21 mouse cellular contexts compared by ENCODE assay signal in genomic region chr15:79416460-79417085, GRCm38 (mm10). TPM values are rescaled to one million over a fixed set of nuclear protein-coding genes. Genes with fewer than 3 reads are reported as not detected.
A peak's percentile ranks its signal among the peaks of the same experiment; 100 is the strongest.
DNase-seq lines count a peak whose midpoint lies in the region; TF ChIP-seq lines count a peak whose summit lies in the region.
"Had no signal": no experiment of that assay in that cellular context is flagged by ENCODE, and none has a peak within 500 bp of the region (broad histone marks: within the 10 kb centered on the region; RNA-seq: fewer than 3 reads in every experiment).

No protein-coding gene starts in this region.

- H3K4me1 ChIP-seq in E14TG2a.4 (replicated peaks; ENCODE audit: low read depth, low read length) (peaks cover 87% of the 10 kb centered on the region), MEL (ENCODE audit: control insufficient read depth in 1 of 2, insufficient read depth in 2 of 2, low read length in 2 of 2) (peaks cover 8 to 21% of the 10 kb centered on the region in 2 experiments)
- H3K4me1 ChIP-seq: intestine, embryonic 15.5 days had no signal

- no peak for TF ChIP-seq RAD21 in MEL (IDR thresholded peaks at IDR 0.05; ENCODE audit: low read depth, low read length)

- no peak for TF ChIP-seq CTCF in gastrocnemius, adult 2 months (IDR thresholded peaks at IDR 0.05)
- no peak for TF ChIP-seq CTCF in E14TG2a.4 (conservative IDR thresholded peaks at IDR 0.05; ENCODE audit: low read length)
- TF ChIP-seq CTCF in MEL (IDR thresholded peaks at IDR 0.05 in 2 of 3, conservative IDR thresholded peaks at IDR 0.05 in 1 of 3; ENCODE audit: control insufficient read depth in 1 of 3, insufficient read depth in 1 of 3, low read depth in 2 of 3, low read length in 3 of 3, poor library complexity in 1 of 3, severe bottlenecking in 1 of 3): no peak

- TF ChIP-seq POLR2A in MEL (IDR thresholded peaks at IDR 0.05; ENCODE audit: control insufficient read depth in 1 of 2, insufficient read depth in 1 of 2, low read depth in 1 of 2, low read length in 2 of 2, poor library complexity in 1 of 2): no peak

- no peak overlapping the region for H3K4me3 ChIP-seq in gastrocnemius, adult 2 months
- H3K4me3 ChIP-seq in E14TG2a.4 (replicated peaks; ENCODE audit: low read length): peak overlapping the region; percentile 35; the same call in 1 of the 2 replicates
- no peak overlapping the region for H3K4me3 ChIP-seq in MEL (ENCODE audit: control insufficient read depth in 1 of 2, insufficient read depth in 1 of 2, low read depth in 2 of 2, low read length in 2 of 2)
- H3K4me3 ChIP-seq: embryonic facial prominence, embryonic 15.5 days; erythroblast, embryonic 14.5 days; forebrain, embryonic 10.5 days; heart, adult 2 months; heart, embryonic 12.5 days; hindbrain, embryonic 10.5 days; intestine, embryonic 15.5 days had no signal

- peaks cover 42% of the 10 kb centered on the region for H3K36me3 ChIP-seq in E14TG2a.4 (ENCODE audit: insufficient read depth, low read length)
- peaks cover 0 to 13% of the 10 kb centered on the region in 2 experiments; a peak in 3 of 4 replicates for H3K36me3 ChIP-seq in MEL (ENCODE audit: control insufficient read depth in 1 of 2, insufficient read depth in 2 of 2, low read length in 2 of 2)
- H3K36me3 ChIP-seq: G1E had no signal

- no peaks in the 10 kb centered on the region for H3K9me3 ChIP-seq in E14TG2a.4 (ENCODE audit: low read length)
- no peaks in the 10 kb centered on the region for H3K9me3 ChIP-seq in MEL (replicated peaks; ENCODE audit: insufficient read depth, low read length)
- H3K9me3 ChIP-seq: embryonic facial prominence, embryonic 15.5 days; forebrain, embryonic 10.5 days; G1E; heart, embryonic 12.5 days; intestine, embryonic 15.5 days had no signal

- no peak for TF ChIP-seq EP300 in MEL (IDR thresholded peaks at IDR 0.05; ENCODE audit: low read depth in 1 of 2, low read length in 2 of 2)

- DNase-seq in gastrocnemius, adult 2 months: peak; percentile 16
- DNase-seq in gastrocnemius, postnatal 14 days: no peak
- DNase-seq in MEL (ENCODE audit: low read depth, low spot score): no peak
- peak; percentile 72 for DNase-seq in yolk sac, embryonic 10.5 days (ENCODE audit: low spot score)
- DNase-seq in embryo, embryonic 9.5 days (ENCODE audit: extremely low spot score): no peak
- DNase-seq in kidney, adult 8-10 months: no peak
- DNase-seq: adrenal gland, adult 2 months; adrenal gland, postnatal 25 days; B cell, adult 2 months; cerebellum, adult 18-20 months; cerebellum, adult 9-11 months; heart, adult 2 months had no signal

- intact Hi-C loops in gastrocnemius, adult 2 months (cut with DNase I): no loop called here
- intact Hi-C loops in gastrocnemius, postnatal 14 days (cut with DNase I; ENCODE audit: low total_unique reads): no loop called here

- H3K27me3 ChIP-seq in E14TG2a.4 (ENCODE audit: insufficient read depth, low read length): no peaks in the 10 kb centered on the region
- no peaks in the 10 kb centered on the region for H3K27me3 ChIP-seq in MEL (ENCODE audit: control insufficient read depth in 1 of 2, insufficient read depth in 2 of 2, low read length in 2 of 2)
- H3K27me3 ChIP-seq: embryonic facial prominence, embryonic 15.5 days; heart, embryonic 12.5 days; intestine, embryonic 15.5 days had no signal

- H3K9ac ChIP-seq in MEL (ENCODE audit: control insufficient read depth, low read depth, low read length, poor library complexity, severe bottlenecking): peak overlapping the region; percentile 29; the same call in 1 of the 2 replicates
- H3K9ac ChIP-seq: embryonic facial prominence, embryonic 15.5 days; heart, embryonic 12.5 days; hindbrain, embryonic 14.5 days; intestine, embryonic 15.5 days had no signal

- H3K27ac ChIP-seq in gastrocnemius, adult 2 months: peak overlapping the region; percentile 88
- 0 out of 2 replicates have a peak overlapping the region, but pooled peaks have one; percentile 31 for H3K27ac ChIP-seq in MEL (ENCODE audit: control insufficient read depth, low read depth, low read length)
- H3K27ac ChIP-seq: embryonic facial prominence, embryonic 15.5 days; forebrain, embryonic 10.5 days; heart, adult 2 months; hindbrain, embryonic 10.5 days; hindbrain, embryonic 14.5 days; intestine, embryonic 15.5 days had no signal

- H3K79me2 ChIP-seq in MEL (ENCODE audit: control insufficient read depth, insufficient read depth, low read length, poor library complexity): no peaks in the 10 kb centered on the region

TF ChIP-seq in MEL, 35 proteins besides CTCF, POLR2A, EP300 and RAD21:
- TF ChIP-seq HCFC1 (IDR thresholded peaks at IDR 0.05; ENCODE audit: low read depth, low read length) (no peak), ETS1 (IDR thresholded peaks at IDR 0.05; ENCODE audit: low read depth, low read length) (no peak), ZC3H11A (IDR thresholded peaks at IDR 0.05; ENCODE audit: low read depth, low read length) (no peak), JUND (IDR thresholded peaks at IDR 0.05; ENCODE audit: low read depth, low read length) (no peak), MYB (IDR thresholded peaks at IDR 0.05; ENCODE audit: low read depth, low read length) (no peak), GATA1 (IDR thresholded peaks at IDR 0.05; ENCODE audit: low read depth, low read length) (no peak), MXI1 (IDR thresholded peaks at IDR 0.05; ENCODE audit: low read depth, low read length) (no peak), MYC (IDR thresholded peaks at IDR 0.05; ENCODE audit: low read depth, low read length) (no peak), USF1 (IDR thresholded peaks at IDR 0.05; ENCODE audit: low read depth, low read length) (no peak)

RNA-seq across cellular contexts. Expression of gene Tmem184b, which starts 13.2 kb away (rescaled TPM):
- total RNA-seq in gastrocnemius, adult 2 months (2021): 10 to 100 TPM; 26.1 to 36.7 TPM
- total RNA-seq in gastrocnemius, postnatal 14 days (2021): 10 to 100 TPM; 31.5 to 32.6 TPM
- 7.2 and 7.5 TPM in 2 replicates for total RNA-seq in MEL (2012; rRNA removed)
- 10 to 100 TPM in 1 of 2 experiments, not detected in 1; 28.4 TPM for polyA plus RNA-seq in MEL (2012; ENCODE audit: insufficient read depth in 1 of 2, insufficient read length in 2 of 2, low read depth in 1 of 2, low replicate concordance in 2 of 2, missing spikeins in 1 of 2)

RNA-seq across cellular contexts. Expression of gene Csnk1e, which starts 38.8 kb away (rescaled TPM):
- total RNA-seq in gastrocnemius, adult 2 months (2021): 10 to 100 TPM; 41.8 to 61.4 TPM
- total RNA-seq in gastrocnemius, postnatal 14 days (2021): 10 to 100 TPM; 46.6 to 46.7 TPM
- total RNA-seq in MEL (2012; rRNA removed): 28.5 and 33.3 TPM in 2 replicates
- polyA plus RNA-seq in MEL (2012; ENCODE audit: insufficient read depth in 1 of 2, insufficient read length in 2 of 2, low read depth in 1 of 2, low replicate concordance in 2 of 2, missing spikeins in 1 of 2): 10 to 100 TPM in 1 of 2 experiments, not detected in 1; 58.1 TPM
- polyA plus RNA-seq: G1E had no signal

Comparison
In these comparisons a context has a peak if more than half of its experiments do, and no peak if none do; other contexts are left out.
1. DNase-seq: peak in gastrocnemius, adult 2 months (single experiment) and yolk sac, embryonic 10.5 days (single experiment); none in gastrocnemius, postnatal 14 days (single experiment), MEL (single experiment), embryo, embryonic 9.5 days (single experiment) and kidney, adult 8-10 months (0 of 2).